Mouse (Mus musculus) kidney, embryonic 14.5 days (tissue): Measurements from ENCODE around the gene Magohb. TPM values are rescaled to one million over a fixed set of nuclear protein-coding genes. Genes with fewer than 3 reads are reported as not detected.

Experiments
- ATAC-seq: fragments of 200-750 bp; cut with Nextera tagmentation; 2 replicates; pipeline ENCODE4 v1.8.0; 2017; ENCODE audit warnings: moderate number of reproducible peaks, mild to moderate bottlenecking, moderate TSS enrichment, moderate library complexity; ENCODE audit not compliant: low FRiP score, low TSS enrichment
- H3K27ac ChIP-seq: fragments of 300-500 bp; sonication (generic); 2 replicates; pipeline ENCODE4 v1.5.1; 2014; ENCODE audit warnings: low read depth, mild to moderate bottlenecking, low read length, moderate library complexity, mixed read lengths
- H3K27me3 ChIP-seq: fragments of 300-500 bp; sonication (generic); 2 replicates; pipeline ENCODE4 v1.6.1; 2014; ENCODE audit warnings: mild to moderate bottlenecking, low read length; ENCODE audit not compliant: control insufficient read depth, insufficient read depth
- H3K36me3 ChIP-seq: fragments of 300-500 bp; sonication (generic); 2 replicates; pipeline ENCODE4 v1.6.1; 2014; ENCODE audit warnings: low read length, mixed read lengths; ENCODE audit not compliant: control insufficient read depth, insufficient read depth
- H3K4me1 ChIP-seq: fragments of 300-500 bp; sonication (generic); 2 replicates; pipeline ENCODE4 v1.6.1; 2014; ENCODE audit warnings: low read length, mixed read lengths; ENCODE audit not compliant: control insufficient read depth, insufficient read depth
- H3K4me2 ChIP-seq: fragments of 300-500 bp; sonication (generic); replicated peaks from 2 replicates; pipeline ENCODE4 v1.6.1; 2014; ENCODE audit warnings: low read depth, mild to moderate bottlenecking, low read length
- H3K4me3 ChIP-seq: fragments of 300-500 bp; sonication (generic); 2 replicates; pipeline ENCODE4 v1.5.1; 2014; ENCODE audit warnings: mild to moderate bottlenecking, low read length
- H3K9ac ChIP-seq: fragments of 300-500 bp; sonication (generic); 2 replicates; pipeline ENCODE4 v1.6.1; 2014; ENCODE audit warnings: low read depth, mild to moderate bottlenecking, low read length, moderate library complexity
- H3K9me3 ChIP-seq: fragments of 300-500 bp; sonication (generic); 2 replicates; pipeline ENCODE4 v1.6.1; 2016; ENCODE audit warnings: low read length; ENCODE audit not compliant: control insufficient read depth
- WGBS: fragments of 180-500 bp; shearing (Covaris S2); extraction: QIAGEN DNeasy Blood & Tissue Kit; methylation state at CpG from one replicate; pipeline ENCODE4 v1.1.7; 2014; 5-methylcytosine and 5-hydroxymethylcytosine counted together
- polyA plus RNA-seq: library from polyadenylated mRNA; unstranded; fragments of >200 nt; fragmentation: Nextera tagmentation; extraction: Ambion mirVana; gene quantifications from 2 replicates; pipeline ENCODE4 v1.2.1, GENCODE M21; 2014

Magohb gene
- polyA plus RNA-seq, 1 experiment from 2014 or later = 75.4 TPM

DNA sequence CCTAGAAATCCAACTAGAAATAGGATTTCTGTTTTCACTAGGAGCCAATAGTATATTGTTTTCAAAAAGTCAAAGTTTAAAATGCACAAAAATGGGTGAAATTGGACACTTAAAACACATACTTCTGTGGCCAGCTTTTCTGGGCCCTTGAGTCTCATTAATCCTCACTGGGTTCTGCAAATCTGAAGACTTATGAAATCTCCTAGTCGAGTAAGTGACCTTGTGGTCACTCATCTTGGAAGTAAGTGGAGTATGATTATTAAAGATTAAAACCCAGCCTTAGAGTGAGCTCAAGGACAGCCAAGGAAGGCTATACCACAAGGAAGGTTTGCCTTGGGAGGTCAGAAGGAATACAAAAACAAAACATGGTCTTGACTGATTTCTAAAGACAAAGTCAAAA, 22.7 kb downstream of the Magohb start:
- WGBS = 64% methylated on average over 1 of the region's 1 CpGs
- Histone ChIP-seq H3K27me3 (no peaks in the 10 kb centered on the region), H3K27ac (no peak overlapping the region), H3K9me3 (no peaks in the 10 kb centered on the region), H3K4me3 (no peak overlapping the region), H3K4me1 (no peaks in the 10 kb centered on the region), H3K9ac (no peak overlapping the region), H3K36me3 (no peaks in the 10 kb centered on the region), H3K4me2 (no peak overlapping the region)
- ATAC-seq = no peak

DNA sequence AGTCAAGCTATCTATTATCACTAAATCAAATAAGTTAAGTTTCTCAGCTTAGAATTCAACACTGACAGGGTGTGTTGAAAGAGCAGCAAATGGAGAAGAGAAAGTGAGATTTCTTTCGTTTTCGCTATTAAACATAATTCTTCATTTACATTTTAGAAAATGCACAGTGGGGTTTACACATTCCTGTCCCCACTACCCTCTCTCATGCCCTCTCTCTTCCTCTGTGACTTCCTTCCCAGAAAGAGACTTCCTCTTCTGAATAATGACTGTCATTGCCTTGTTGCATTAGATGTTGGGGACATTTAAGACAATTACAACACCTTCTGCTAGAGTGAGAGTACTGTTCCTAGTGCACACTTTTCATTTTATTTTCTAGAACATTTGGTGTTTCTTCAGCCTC, 23.4 kb downstream of the Magohb start:
- Histone ChIP-seq H3K4me1 (no peaks in the 10 kb centered on the region), H3K4me3 (no peak overlapping the region), H3K36me3 (no peaks in the 10 kb centered on the region), H3K4me2 (no peak overlapping the region), H3K9ac (no peak overlapping the region), H3K9me3 (no peaks in the 10 kb centered on the region), H3K27ac (no peak overlapping the region), H3K27me3 (no peaks in the 10 kb centered on the region)
- no peak for ATAC-seq
- 94% methylated on average over 2 of the region's 2 CpGs for WGBS

DNA sequence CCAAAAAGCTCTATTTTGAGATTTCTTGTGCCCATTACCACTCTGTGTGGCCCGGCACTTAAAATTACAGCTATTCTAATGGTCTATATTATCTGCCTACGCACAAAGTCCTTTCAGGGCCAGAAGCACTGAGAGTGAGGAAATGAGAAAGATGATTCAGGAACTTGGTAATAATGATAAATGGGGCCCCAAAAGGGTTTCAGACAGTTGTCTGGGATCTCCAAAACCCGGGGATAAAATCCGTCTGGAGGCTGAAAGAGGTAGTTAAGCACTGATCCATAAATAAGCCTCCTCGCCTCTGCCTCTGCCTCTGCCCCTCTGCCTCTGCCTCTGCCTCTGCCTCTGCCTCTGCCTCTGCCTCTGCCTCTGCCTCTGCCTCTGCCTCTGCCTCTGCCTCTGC, 28.9 kb downstream of the Magohb start:
- H3K9me3 ChIP-seq = no peaks in the 10 kb centered on the region
- no peaks in the 10 kb centered on the region for H3K4me1 ChIP-seq
- H3K36me3 ChIP-seq = no peaks in the 10 kb centered on the region
- H3K9ac ChIP-seq = no peak overlapping the region
- H3K27ac ChIP-seq = no peak overlapping the region
- no peak for ATAC-seq
- 83% methylated on average over 5 of the region's 5 CpGs for WGBS
- H3K4me3 ChIP-seq = no peak overlapping the region
- no peaks in the 10 kb centered on the region for H3K27me3 ChIP-seq
- no peak overlapping the region for H3K4me2 ChIP-seq

DNA sequence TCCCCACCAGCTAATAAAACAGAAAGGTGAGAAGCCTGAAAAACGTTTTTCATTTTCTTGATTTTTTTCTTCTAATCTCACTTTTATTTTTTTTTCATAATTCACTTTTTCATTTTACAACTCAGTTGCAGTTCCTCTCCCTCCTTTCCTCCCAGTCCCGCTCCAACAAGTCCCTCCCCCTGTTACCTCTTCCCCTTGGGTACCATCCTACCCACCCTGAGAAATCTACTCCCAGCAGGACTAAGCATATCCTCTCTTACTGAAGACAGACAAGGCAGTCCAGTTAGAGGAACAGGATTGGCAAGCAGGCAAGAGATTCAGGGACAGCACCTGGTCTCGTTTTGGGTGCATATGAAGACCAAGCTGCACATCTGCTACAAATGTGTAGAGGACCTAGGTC, 30.3 kb downstream of the Magohb start:
- WGBS = 70% methylated on average over 3 of the region's 3 CpGs

DNA sequence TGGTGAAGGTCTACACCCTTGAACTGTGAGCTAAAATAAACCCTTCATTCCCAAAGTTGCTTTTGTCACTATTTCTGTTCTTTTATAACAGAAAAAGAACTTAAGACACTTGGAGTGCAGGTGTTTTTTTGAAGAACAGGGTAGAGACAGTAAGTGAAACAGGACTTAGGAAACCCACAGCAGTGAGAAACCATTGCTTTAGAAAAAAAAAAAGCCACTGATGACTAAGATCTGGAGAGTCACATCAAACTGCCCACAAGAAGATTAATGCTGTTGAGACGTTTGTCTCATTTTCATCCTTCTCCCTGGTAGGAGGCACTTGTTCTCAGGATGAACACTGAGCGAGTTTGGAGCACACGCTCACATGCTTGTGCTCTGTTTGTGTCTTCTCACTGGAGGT, 31.0 kb downstream of the Magohb start:
- H3K9ac ChIP-seq = no peak overlapping the region
- no peak overlapping the region for H3K4me2 ChIP-seq
- no peaks in the 10 kb centered on the region for H3K27me3 ChIP-seq
- no peak overlapping the region for H3K4me3 ChIP-seq
- 75% methylated on average over 3 of the region's 3 CpGs for WGBS
- no peaks in the 10 kb centered on the region for H3K4me1 ChIP-seq
- no peaks in the 10 kb centered on the region for H3K9me3 ChIP-seq
- H3K27ac ChIP-seq = no peak overlapping the region
- ATAC-seq = no peak
- H3K36me3 ChIP-seq = no peaks in the 10 kb centered on the region

More for the DNA sequence above, 30.3 kb downstream of the Magohb start:
- no peaks in the 10 kb centered on the region for H3K9me3 ChIP-seq
- H3K4me2 ChIP-seq = no peak overlapping the region
- no peak overlapping the region for H3K27ac ChIP-seq
- no peaks in the 10 kb centered on the region for H3K4me1 ChIP-seq
- ATAC-seq = no peak
- no peaks in the 10 kb centered on the region for H3K27me3 ChIP-seq
- no peak overlapping the region for H3K4me3 ChIP-seq
- H3K36me3 ChIP-seq = no peaks in the 10 kb centered on the region
- no peak overlapping the region for H3K9ac ChIP-seq

DNA sequence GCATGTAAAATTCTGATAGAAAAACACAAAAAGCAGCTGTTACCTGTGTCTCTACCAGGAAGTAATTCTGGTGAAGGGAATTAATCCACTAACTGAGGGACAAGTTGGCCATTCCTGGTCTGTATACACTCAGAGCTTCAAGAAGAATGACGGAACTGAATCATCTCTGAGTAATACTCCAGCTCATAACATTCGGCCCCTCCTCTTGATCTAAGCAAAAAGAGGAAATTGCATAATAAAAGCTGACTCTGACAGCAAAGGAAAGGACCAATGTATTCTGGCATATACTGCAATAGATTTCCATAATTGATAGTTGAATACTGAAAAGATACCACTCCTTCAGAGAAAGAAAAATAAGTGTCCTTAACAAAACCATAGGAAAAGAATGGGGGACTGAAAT, 45.8 kb downstream of the Magohb start, which contains the start of gene Klra2:
Klra2 (minus strand) TSS at position 157 of the 400 bp plus-strand sequence.
- Histone ChIP-seq H3K4me3 (no peak within 1 kb of the TSS), H3K4me2 (no peak within 1 kb of the TSS), H3K9me3 (no peaks in the 10 kb centered on the region), H3K36me3 (no peaks in the 10 kb centered on the region), H3K9ac (no peak within 1 kb of the TSS), H3K27ac (no peak within 1 kb of the TSS), H3K27me3 (no peaks in the 10 kb centered on the region), H3K4me1 (no peaks in the 10 kb centered on the region)
- no peak for ATAC-seq
- 85% methylated on average over 2 of the region's 2 CpGs for WGBS

DNA sequence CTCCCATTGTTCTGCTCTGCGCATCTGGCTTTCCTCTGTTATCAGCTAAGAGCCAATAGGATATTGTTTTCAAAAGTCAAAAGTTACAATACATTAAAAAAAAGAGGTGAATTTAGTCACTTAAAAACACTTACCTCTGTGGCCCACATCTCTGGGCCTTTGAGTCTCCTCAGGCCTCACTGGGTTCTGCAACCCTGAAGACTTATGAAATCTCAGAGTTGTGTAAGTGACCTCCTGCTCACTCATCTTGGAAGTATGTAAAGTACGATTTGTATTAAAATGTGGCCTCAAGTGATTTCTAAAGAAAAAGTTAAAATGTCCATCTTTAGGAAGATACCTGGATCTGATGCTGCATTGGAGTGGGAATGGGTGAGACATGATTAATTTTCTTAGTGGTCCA, 48.0 kb downstream of the Magohb start:
- no peaks in the 10 kb centered on the region for H3K4me1 ChIP-seq
- 80% methylated on average over 2 of the region's 2 CpGs for WGBS
- H3K27me3 ChIP-seq = no peaks in the 10 kb centered on the region
- no peaks in the 10 kb centered on the region for H3K36me3 ChIP-seq
- H3K27ac ChIP-seq = no peak overlapping the region
- no peak for ATAC-seq
- H3K4me2 ChIP-seq = no peak overlapping the region
- no peak overlapping the region for H3K4me3 ChIP-seq
- no peak overlapping the region for H3K9ac ChIP-seq
- H3K9me3 ChIP-seq = no peaks in the 10 kb centered on the region

Other genes with a start within 250 kb of the Magohb start
- gene Klra2, start 45.9 kb downstream of the Magohb start, polyA plus RNA-seq = not detected in 2 replicates
- gene Styk1, start 60.4 kb upstream of the Magohb start, polyA plus RNA-seq = 3.6 and 5.0 TPM in 2 replicates
- 71.3 and 78.2 TPM in 2 replicates for gene Ybx3, start 95.2 kb upstream of the Magohb start, polyA plus RNA-seq
- gene 5430401F13Rik, start 193.2 kb upstream of the Magohb start, polyA plus RNA-seq = not detected in 2 replicates
- not detected in 2 replicates for gene Gm6619, start 193.2 kb upstream of the Magohb start, polyA plus RNA-seq